Mouse (Mus musculus) erythroblast, adult 5-6 weeks (primary cell): ENCODE measurements around the gene Wasf2. TPM values are rescaled to one million over a fixed set of nuclear protein-coding genes. Genes with fewer than 3 reads are reported as not detected.

Source experiments
- ATAC-seq: replicated peaks from 2 replicates; pipeline ENCODE4 v1.8.0; 2016; ENCODE audit warnings: moderate number of reproducible peaks, mild to moderate bottlenecking, moderate TSS enrichment, inconsistent platforms; ENCODE audit not compliant: poor library complexity, low FRiP score, severe bottlenecking
- total RNA-seq, 2 experiments: library from RNA; stranded (forward) in 1 of 2; stranded (reverse) in 1 of 2; fragments of 150-400 nt in 1 of 2; fragments of 200-764, 138-1000 nt in 1 of 2; gene quantifications; 2 replicates each; pipeline versions ENCODE4 v1.2.3 to v1.2.4; 2015 to 2017; ENCODE audit warnings: low replicate concordance in 2 of 2

Gene Wasf2
- total RNA-seq, 2 experiments from 2014 or later = 40.3 to 49.6 TPM

DNA sequence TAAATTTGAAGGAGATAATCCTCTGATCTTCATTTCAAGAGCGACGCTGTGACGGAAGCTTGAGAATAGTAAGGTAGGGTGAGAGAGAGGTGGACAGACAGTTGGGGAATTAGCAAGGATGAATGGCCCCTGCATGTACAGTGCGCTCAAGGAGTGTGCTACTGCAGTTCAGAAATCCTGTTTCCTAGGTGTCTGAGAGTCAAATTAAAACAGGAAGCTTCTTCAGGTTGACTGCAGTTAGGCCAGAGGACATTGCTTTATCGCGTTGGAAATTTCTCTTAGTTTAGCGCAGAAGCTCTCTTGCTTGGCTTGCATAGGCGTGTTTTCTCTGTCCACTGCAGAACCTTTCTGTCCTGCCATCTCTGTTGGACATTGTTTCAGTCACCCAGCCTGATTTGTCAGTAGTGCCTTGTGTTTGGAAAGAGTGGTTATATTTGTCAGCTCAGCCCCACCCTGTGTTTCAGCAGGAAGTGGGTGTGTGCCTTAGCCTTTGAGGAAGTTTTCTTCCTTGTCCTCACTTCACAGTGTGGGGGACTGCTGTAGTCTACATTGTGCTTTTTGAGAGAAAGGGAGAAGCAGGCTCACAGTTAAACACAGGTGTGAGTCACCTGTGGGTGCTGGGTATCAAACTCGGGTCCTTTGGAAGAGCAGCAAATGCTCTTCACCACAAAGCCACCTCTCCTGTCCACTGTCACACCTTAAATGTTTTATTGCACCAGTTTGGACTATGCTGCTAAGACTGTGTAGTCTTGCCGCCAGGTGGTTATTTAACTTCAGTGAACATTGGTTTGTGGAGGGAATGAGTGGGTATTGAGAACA lies 39.1 kb downstream of the Wasf2 start:
- ATAC-seq = no peak

DNA sequence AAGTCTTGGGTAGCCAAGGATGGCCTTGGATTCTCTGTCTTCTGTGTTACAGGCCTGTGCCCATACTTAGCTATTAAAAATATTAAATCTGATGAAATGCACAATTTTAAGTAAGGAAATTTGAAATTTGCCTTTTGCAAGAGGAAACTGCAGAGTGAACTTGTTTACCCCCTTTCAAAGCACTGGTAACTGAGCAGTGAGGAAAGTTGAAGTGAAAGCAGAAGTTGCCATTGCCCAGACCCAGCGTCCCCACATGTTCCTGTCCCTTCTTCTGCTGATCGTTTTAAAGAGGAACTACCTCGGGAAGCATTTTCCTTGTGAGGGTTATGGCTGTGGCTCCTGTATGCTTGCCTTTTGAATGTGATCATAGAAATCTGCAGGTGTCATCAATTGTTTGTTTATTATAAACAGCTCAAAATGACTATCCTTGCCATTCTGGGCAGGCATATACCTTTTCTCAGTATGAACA lies 39.8 kb downstream of the Wasf2 start:
- ATAC-seq = no peak

DNA sequence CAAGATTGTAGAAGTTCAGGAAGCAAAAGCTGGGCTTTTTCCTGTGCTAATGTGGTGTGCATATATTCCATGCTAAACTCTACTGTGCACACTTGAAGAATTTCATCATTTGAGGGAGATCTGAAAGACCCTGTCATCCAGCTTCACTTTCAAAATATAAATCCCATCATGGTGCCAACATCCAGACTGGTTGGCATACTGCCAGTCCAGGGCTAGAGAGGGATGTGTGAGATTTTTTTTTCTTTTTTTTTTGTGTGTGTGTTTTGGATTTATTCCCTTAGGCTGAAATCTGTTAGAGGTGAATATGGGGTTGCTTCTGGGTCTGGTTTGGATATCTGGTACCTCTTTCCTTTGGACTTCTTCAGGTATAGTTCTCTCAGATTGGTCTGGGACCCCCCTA lies 40.3 kb downstream of the Wasf2 start:
- no peak for ATAC-seq

DNA sequence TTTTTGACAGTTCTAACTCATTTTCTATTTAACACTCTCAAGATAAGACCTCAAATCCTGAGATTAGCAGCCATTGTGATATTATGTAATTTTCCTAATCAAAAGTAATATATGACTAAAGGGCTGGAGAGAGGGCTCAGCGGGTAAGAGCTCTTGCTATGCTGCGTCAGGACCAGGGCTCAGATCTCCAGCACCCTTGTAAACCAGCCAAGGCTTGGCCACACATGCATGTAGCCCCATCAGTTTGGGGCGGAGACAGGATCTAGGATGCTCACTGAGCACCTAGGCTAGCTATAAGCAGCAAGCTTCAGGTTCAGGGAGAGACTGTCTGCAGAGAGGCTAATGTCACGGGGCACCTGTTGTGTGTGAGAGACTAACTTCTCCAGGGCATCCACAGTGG lies 42.1 kb downstream of the Wasf2 start:
- ATAC-seq = no peak

DNA sequence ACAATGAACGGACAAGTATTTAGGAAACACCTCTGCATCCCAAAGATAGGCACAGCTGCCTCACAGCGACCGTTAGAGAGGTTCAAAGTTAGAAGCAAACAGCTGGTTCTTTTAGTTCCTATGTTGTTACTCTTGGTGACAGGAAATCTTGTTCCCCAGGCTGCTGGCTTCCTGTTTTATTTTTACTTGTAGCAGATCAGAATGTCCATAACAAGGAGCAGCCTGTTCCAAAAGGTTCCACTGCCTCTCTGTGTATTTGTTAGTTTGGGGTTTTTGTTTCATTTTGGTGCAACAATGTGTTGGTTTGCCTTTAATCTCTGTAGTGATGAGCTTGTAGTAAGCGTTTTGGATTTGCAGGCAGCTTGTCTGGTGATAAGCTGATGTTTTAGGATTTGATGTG lies 44.1 kb downstream of the Wasf2 start:
- ATAC-seq = no peak

DNA sequence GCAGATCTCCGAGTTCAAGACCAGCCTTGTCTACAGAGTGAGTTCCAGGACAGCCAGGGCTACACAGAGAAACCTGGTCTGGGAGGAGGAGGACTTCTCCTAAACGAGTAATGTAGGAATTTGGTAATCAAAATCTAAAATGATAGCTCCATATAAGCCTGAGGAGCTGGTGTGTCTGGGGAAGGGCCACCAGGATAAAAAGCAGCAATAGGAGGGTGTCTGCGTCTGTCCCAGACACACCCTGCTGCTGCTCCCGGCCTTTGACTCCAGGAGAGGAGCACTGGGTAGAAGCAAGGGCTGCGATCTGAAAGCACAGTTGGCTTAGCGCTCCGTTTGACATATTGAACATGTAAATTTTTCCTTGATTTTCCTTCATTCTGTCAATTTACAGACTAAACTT lies 45.0 kb downstream of the Wasf2 start:
- ATAC-seq = no peak

DNA sequence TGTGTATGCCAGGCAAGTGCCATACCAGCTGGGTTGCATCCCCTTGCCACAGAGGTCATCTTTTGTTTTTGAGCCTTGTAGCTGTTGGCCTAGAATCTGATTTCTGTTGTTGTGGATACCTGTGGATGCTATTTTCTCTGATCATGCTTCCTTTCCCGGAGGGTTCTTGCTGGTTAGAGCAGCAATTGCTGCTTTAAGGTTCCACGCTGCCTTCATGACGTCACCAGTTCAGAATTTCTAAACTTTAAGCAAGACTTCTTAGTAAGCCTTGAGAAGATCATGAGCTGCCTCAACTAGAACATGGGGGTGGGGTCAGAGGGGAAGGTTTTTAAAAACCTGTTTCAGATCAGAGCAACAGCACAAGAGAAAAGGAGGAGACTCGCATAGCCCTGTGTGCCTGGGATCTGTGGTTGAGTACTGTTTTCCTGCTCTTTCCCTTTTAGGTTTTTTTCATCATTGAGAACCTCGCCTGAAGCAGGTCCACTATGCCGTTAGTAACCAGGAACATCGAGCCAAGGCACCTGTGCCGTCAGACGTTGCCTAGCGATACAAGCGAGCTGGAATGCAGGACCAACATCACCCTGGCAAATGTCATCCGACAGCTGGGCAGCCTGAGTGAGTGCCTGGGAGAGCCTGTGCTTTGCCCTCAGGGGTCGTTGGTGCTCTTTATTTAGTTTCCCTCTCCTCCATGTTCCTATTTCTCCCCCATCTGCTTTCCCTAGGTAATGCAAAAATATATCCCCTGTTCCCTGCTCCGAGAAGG lies 45.9 kb downstream of the Wasf2 start:
- no peak for ATAC-seq

DNA sequence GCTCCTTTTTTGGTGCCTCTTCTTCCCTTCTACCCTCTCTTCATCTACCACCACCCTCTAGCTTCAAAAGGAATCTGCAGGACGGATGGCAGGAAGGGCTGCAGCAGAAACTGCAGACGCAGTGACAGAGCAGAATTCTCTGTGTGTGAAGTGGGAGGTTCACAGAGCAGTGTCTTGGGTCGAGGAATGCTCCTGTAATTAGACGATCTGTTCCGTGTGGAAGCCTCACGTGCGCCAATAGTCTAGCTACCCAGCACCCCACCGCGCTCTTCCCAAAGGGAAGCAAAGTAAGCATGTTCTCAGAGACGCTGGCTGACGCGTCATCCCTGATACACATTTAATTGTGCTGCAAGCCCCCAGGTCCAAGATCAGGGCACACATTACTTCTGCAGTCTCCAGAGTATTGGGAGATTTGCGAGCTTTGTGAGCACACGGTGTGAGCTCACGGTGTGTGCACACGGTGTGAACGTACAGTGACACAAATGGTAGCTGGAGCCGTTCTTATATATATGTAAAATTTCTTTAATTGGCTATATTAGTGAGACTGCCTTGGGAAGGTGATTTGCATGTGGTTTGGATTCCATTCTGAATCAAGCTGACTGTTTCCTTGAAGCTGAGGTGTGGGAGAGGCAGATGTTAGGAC lies 46.6 kb downstream of the Wasf2 start:
- ATAC-seq = no peak

DNA sequence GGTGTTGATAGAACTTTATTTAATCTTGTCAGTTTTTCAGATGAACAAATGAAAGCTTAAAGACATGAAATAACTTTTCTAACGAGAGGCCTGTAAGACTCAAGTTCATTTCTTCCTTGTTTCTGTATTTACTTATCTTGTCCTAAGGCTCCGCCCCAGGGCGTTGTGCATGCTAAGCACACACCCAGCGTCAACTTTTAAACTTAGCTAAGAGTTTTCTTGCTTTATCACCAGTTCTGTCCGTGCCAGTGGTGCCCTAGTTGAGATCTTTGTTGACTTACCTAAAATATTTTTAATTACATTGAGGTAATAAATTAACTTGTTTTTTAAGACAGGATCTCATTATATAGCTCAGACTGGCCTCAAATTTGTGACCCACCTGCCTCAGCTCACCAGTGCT lies 48.0 kb downstream of the Wasf2 start:
- peak; percentile 93 for ATAC-seq

DNA sequence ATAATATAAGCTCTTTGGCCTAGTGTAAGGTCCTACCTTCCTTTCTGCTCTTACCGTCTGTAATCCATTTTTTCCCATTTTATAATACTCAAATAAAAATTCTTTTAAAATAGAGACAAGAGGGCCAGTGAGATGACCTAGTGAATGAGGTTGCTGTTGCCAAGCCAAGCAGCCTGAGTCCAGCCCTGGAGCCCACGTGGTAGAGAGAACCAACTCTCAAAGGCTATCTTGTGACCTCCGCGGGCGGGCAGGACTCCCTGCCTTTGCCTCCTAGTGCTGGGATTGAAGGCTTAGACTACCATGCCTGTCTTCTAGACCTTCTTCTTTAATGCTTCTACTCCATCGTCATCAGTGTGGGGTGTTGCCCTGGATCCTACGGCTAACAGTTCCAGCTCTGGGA lies 49.0 kb downstream of the Wasf2 start:
- no peak for ATAC-seq

DNA sequence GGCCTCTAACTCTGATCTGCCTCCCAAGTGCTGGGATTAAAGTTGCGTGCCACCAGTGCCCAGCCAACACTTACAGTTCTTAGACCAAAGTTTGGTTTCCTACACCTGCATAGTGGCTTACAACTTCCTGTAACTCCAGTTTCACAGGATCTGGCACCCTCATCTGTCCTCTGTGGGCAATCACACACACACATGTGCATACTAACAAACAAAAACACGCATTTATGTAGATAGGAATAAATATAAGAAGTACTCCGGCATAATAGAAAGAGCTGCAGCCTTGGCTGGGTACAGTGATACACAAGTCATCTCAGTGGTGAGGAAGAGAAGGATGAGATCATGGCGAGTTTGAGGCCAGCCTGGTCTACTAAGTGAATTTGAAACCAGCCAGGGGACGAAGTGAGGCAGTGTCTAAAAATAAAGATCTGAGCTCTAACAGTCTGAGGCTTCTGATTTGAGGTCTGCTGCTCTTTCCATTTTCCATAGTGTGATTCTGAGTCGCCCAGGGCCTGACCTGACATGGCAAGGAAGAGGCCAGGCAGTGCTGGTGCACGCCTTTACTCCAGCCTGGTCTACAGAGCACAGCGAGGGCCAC lies 52.2 kb downstream of the Wasf2 start:
- no peak for ATAC-seq

DNA sequence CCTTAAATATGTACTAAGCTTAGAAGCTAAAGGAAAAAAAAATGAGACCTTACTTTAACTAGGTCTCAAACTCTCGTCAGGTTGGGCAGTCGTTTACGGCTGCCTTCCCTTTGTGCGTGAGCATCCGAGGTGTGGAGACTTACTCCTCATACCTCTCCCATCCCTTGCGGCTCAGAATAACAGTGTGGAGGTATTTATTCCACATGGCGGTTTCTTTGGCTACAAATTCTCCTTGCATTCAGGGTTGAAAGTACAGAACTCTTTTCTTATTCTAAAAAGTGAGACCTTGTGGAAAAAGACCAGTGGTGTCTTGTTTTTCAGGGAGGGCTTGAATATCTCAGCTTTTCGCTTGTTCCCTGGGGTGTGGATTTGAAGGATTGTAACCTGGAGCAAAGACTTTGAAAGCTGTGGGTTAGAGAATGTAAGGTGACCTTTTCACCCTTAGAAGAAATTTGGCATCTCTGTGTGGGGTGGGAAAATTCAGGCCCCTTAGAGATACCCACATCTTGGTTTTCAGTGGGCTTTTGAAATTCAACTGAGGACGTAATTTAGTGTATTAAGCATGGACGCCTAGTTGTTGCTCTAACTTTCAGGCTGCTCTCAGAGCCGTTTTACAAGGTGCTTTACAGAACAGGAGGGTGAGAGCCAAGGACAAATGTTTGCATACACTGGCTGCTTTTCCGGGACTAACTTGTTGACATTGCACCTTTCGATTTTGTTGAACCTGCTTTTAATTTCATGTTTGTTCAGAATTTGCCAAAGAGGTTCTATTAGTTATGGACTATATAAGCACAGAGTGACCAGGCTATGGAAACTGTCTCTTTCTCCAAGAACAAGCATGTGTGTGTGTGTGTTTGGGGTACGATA lies 54.0 kb downstream of the Wasf2 start:
- ATAC-seq = no peak

DNA sequence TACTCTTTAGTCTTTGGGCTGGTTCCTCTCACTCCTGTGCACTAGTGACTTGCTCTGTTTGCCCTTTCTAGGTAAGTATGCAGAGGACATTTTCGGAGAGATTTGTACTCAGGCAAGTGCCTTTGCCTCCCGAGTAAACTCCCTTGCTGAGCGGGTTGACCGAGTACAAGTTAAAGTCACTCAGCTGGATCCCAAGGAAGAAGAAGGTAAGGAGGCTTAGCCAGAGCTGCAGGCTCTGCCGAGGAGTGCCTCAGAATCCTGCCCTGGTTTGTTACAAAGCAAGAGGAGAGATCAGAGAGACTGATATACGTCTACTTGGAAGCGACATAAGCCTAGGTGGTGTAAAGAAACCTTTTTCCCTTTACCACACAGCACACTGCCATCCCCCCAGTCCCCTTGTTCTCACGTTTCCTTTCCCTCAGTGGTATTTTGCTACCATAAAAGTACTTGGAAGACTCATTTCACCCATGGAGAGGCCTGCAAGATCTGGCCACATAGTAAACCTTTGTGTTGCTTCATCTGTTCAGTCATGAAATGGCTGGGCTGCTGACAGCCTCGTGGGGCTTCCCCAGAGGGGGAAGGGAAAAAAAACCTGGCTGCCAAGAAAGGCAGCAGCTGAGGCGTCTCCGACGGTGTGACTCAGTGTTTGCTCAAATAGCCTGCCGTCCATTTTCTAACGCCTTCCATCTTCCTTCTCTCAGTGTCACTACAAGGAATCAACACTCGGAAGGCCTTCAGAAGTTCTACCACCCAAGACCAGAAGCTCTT lies 54.8 kb downstream of the Wasf2 start:
- ATAC-seq = no peak

DNA sequence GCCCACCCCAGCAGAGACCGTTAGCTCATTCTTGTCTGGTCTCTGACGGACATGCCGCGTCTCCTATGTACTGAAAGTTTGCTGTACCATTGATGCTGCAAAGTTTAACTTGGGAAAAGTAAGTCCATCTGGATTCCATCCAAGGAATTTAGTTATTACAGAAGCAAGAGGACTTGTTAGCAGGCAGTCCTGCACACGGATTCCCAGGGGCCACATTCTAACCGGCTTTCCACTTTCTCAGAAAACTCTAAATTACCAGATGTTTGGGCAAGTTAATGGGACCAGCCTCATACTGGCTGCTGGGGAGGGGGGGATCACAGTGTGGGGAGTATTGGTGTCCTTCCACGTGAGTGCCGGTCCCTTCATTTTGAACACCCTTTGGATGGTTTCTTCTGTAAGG lies 55.6 kb downstream of the Wasf2 start:
- no peak for ATAC-seq

DNA sequence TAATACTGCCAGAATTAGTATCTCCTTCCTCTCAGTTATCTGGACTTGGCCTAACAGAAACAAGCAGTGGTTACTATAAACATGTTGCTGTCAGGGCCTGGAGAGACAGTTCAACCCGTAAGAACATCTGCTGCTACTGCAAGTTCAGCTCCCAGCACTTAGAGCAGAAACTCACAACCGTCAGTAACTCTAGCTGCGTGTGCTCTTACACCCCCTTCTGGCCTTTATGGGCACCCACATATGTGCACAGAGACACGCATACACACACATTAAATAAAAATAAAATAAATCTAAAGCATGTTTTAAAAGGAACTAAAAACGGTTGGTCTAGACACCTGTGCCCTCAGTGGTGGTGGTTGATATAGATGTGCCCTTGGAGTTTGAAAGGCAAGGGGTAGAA lies 56.6 kb downstream of the Wasf2 start:
- no peak for ATAC-seq

DNA sequence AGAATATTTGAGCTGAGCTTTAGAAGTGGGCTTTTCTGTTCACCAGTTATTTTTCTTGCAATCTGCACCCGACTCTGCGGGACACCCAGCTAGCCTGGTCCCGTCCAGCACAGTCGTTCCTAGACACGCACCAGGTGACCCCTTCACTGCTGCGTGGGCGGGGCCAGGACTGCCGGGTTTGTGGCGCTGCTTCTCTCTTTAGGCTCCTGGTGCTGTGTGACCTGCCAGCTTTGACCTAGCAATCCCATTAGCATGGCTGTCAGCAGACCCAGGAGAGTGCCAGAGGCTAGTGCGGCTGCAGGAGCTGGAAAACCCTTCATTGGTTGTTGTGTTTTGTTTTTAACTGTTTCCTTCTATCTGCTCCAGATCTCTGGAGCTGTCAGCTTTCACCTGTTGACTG lies 59.1 kb downstream of the Wasf2 start:
- no peak for ATAC-seq

DNA sequence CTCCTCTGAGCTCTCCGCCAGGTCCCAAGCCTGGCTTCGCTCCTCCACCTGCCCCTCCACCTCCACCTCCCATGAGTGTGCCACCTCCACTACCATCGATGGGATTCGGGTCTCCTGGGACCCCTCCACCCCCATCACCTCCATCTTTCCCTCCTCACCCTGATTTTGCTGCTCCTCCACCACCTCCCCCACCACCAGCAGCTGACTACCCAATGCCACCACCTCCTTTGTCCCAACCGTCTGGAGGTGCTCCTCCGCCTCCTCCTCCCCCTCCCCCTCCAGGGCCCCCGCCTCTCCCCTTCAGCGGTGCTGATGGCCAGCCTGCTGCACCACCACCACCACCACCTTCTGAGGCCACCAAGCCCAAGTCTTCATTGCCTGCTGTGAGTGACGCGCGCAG lies 64.2 kb downstream of the Wasf2 start:
- no peak for ATAC-seq

DNA sequence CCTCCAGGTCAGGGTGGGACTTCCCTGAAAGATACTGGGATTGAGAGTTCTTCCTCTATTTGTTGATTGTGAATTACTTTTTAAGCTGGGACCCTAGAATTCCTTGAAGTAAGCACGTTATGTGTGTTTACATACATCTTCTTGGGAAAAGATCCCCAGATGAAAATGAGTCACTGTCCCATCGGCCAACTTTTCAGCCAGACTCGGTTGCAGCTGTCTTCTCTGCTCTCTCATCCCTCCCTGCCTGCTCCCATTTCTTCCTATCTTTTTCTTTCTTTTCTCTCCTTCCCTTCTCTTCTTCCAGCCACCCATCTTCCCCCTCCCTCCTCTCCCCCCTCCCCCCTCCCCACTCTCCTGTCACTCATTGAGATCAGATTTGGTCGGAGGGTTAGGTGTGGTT lies 64.7 kb downstream of the Wasf2 start:
- no peak for ATAC-seq

DNA sequence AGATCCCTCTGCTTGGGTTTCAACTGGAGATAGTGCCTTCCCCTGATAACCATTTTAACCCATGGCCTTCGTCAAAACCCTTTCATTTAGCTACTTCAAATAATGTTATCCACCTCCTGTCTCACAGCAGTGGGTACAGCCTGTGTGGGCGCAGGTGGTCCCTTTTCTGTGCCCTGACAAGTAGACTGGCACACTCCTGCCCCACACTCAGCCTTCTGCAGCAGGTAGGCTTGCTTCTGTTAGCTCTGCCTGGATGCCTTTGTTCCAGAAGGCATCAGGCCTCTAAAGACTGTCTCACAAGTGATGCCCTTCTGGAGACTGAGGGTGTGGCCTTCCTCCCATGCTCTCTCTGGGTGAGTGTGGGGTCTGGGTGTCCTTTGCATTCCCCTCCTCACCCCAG lies 65.8 kb downstream of the Wasf2 start:
- no peak for ATAC-seq
